Mouse (Mus musculus) forebrain, embryonic 12.5 days (tissue): ENCODE data around the gene Crygd. TPM values are rescaled to one million over a fixed set of nuclear protein-coding genes. Genes with fewer than 3 reads are reported as not detected.
A peak's percentile ranks its signal among the peaks of the same experiment; 100 is the strongest.

ENCODE experiments used
- ATAC-seq: fragments of 200-750 bp; cut with Nextera tagmentation; 2 replicates; pipeline ENCODE4 v1.8.0; 2017; ENCODE audit warnings: moderate TSS enrichment; ENCODE audit not compliant: low FRiP score
- H3K27ac ChIP-seq: fragments of 300-500 bp; sonication (generic); 2 replicates; pipeline ENCODE4 v1.5.1; 2016; ENCODE audit warnings: mild to moderate bottlenecking
- H3K27me3 ChIP-seq: fragments of 300-500 bp; sonication (generic); 2 replicates; pipeline ENCODE4 v1.6.1; 2016; ENCODE audit warnings: mild to moderate bottlenecking
- H3K36me3 ChIP-seq: fragments of 300-500 bp; sonication (generic); replicated peaks from 2 replicates; pipeline ENCODE4 v1.6.1; 2016; ENCODE audit warnings: mild to moderate bottlenecking
- H3K4me1 ChIP-seq: fragments of 300-500 bp; sonication (generic); 2 replicates; pipeline ENCODE4 v1.6.1; 2016
- H3K4me2 ChIP-seq: fragments of 300-500 bp; sonication (generic); 2 replicates; pipeline ENCODE4 v1.6.1; 2016; ENCODE audit warnings: mild to moderate bottlenecking, moderate library complexity
- H3K4me3 ChIP-seq: fragments of 300-500 bp; sonication (generic); replicated peaks from 2 replicates; pipeline ENCODE4 v1.5.1; 2016; ENCODE audit warnings: mild to moderate bottlenecking
- H3K9ac ChIP-seq: fragments of 300-500 bp; sonication (generic); 2 replicates; pipeline ENCODE4 v1.6.1; 2016; ENCODE audit warnings: mild to moderate bottlenecking
- H3K9me3 ChIP-seq: fragments of 300-500 bp; sonication (generic); 2 replicates; pipeline ENCODE4 v1.6.1; 2016
- WGBS: fragments of 180-500 bp; shearing (Covaris S2); methylation state at CpG from one replicate; pipeline ENCODE4 v1.1.7; 2016; 5-methylcytosine and 5-hydroxymethylcytosine counted together
- polyA plus RNA-seq: library from polyadenylated mRNA; unstranded; fragments of >200 nt; fragmentation: Nextera tagmentation; extraction: Ambion mirVana; gene quantifications from 2 replicates; pipeline ENCODE4 v1.2.1, GENCODE M21; 2016

The Crygd gene
- polyA plus RNA-seq = not detected in 2 replicates

- Histone ChIP-seq H3K9ac (no peak within 1 kb of the TSS), H3K4me3 (no peak within 1 kb of the TSS), H3K4me2 (no peak within 1 kb of the TSS), H3K36me3 (no peaks in the 10 kb centered on the region), H3K27ac (no peak within 1 kb of the TSS), H3K4me1 (no peaks in the 10 kb centered on the region), H3K27me3 (no peaks in the 10 kb centered on the region), H3K9me3 (no peaks in the 10 kb centered on the region)
- no peak for ATAC-seq
- 49% methylated on average over 8 of the region's 8 CpGs for WGBS
Measured at GRCm38 (mm10) chr1:65063352-65063751, at the start of gene Crygd. Crygd (minus strand) TSS chr1:65063452.

- no peaks in the 10 kb centered on the region for H3K36me3 ChIP-seq
- H3K9ac ChIP-seq = no peak overlapping the region
- H3K9me3 ChIP-seq = no peaks in the 10 kb centered on the region
- H3K27ac ChIP-seq = no peak overlapping the region
- H3K4me1 ChIP-seq = no peaks in the 10 kb centered on the region
- peak overlapping the region; percentile 10; the same call in 1 of the 2 replicates for H3K4me2 ChIP-seq
- no peak overlapping the region for H3K4me3 ChIP-seq
- no peaks in the 10 kb centered on the region for H3K27me3 ChIP-seq
- ATAC-seq = no peak
- 76% methylated on average over 14 of the region's 14 CpGs for WGBS
Measured at GRCm38 (mm10) chr1:65112807-65113196, 49.5 kb upstream of the Crygd start.

GRCm38 (mm10) chr1:65112031-65112806 lies 49.0 kb upstream of the Crygd start:
- WGBS = 14% methylated on average over 8 of the region's 8 CpGs
- no peaks in the 10 kb centered on the region for H3K9me3 ChIP-seq
- H3K27me3 ChIP-seq = no peaks in the 10 kb centered on the region
- peak overlapping the region; percentile 10; the same call in 1 of the 2 replicates for H3K4me2 ChIP-seq
- H3K36me3 ChIP-seq = no peaks in the 10 kb centered on the region
- H3K4me1 ChIP-seq = no peaks in the 10 kb centered on the region
- no peak overlapping the region for H3K4me3 ChIP-seq
- 0 out of 2 replicates have a peak, but pooled peaks have one; percentile 58 for ATAC-seq
- H3K9ac ChIP-seq = no peak overlapping the region
- no peak overlapping the region for H3K27ac ChIP-seq

- no peak for ATAC-seq
- H3K4me2 ChIP-seq = no peak overlapping the region
- H3K4me1 ChIP-seq = no peaks in the 10 kb centered on the region
- H3K9me3 ChIP-seq = no peaks in the 10 kb centered on the region
- H3K27ac ChIP-seq = no peak overlapping the region
- no peaks in the 10 kb centered on the region for H3K36me3 ChIP-seq
- H3K4me3 ChIP-seq = no peak overlapping the region
- H3K9ac ChIP-seq = no peak overlapping the region
- WGBS = 83% methylated on average over 25 of the region's 25 CpGs
- no peaks in the 10 kb centered on the region for H3K27me3 ChIP-seq
Measured at GRCm38 (mm10) chr1:65109756-65110435, 46.6 kb upstream of the Crygd start.

GRCm38 (mm10) chr1:65109196-65109595 lies 45.9 kb upstream of the Crygd start:
- Histone ChIP-seq H3K9ac (no peak overlapping the region), H3K27me3 (no peaks in the 10 kb centered on the region), H3K27ac (no peak overlapping the region), H3K4me2 (no peak overlapping the region), H3K36me3 (no peaks in the 10 kb centered on the region), H3K4me3 (no peak overlapping the region), H3K4me1 (no peaks in the 10 kb centered on the region), H3K9me3 (no peaks in the 10 kb centered on the region)
- no peak for ATAC-seq
- 95% methylated on average over 8 of the region's 8 CpGs for WGBS

- Histone ChIP-seq H3K9ac (no peak overlapping the region), H3K4me1 (no peaks in the 10 kb centered on the region), H3K27ac (no peak overlapping the region), H3K36me3 (no peaks in the 10 kb centered on the region), H3K4me2 (no peak overlapping the region), H3K27me3 (no peaks in the 10 kb centered on the region), H3K9me3 (no peaks in the 10 kb centered on the region), H3K4me3 (no peak overlapping the region)
- ATAC-seq = no peak
- WGBS = 91% methylated on average over 10 of the region's 10 CpGs
Measured at GRCm38 (mm10) chr1:65107654-65108279, 44.5 kb upstream of the Crygd start.

GRCm38 (mm10) chr1:65103273-65103672 lies 40.0 kb upstream of the Crygd start, which contains the start of gene Cryga:
Cryga (minus strand) TSS chr1:65103373.
- Histone ChIP-seq H3K27me3 (no peaks in the 10 kb centered on the region), H3K9me3 (no peaks in the 10 kb centered on the region), H3K4me3 (no peak within 1 kb of the TSS), H3K9ac (no peak within 1 kb of the TSS), H3K4me1 (no peaks in the 10 kb centered on the region), H3K27ac (no peak within 1 kb of the TSS), H3K4me2 (no peak within 1 kb of the TSS), H3K36me3 (no peaks in the 10 kb centered on the region)
- WGBS = 89% methylated on average over 11 of the region's 11 CpGs
- no peak for ATAC-seq

GRCm38 (mm10) chr1:65096953-65097352 lies 33.7 kb upstream of the Crygd start:
- H3K36me3 ChIP-seq = no peaks in the 10 kb centered on the region
- H3K9ac ChIP-seq = no peak overlapping the region
- no peak overlapping the region for H3K27ac ChIP-seq
- no peaks in the 10 kb centered on the region for H3K4me1 ChIP-seq
- H3K9me3 ChIP-seq = no peaks in the 10 kb centered on the region
- H3K4me2 ChIP-seq = no peak overlapping the region
- no peak overlapping the region for H3K4me3 ChIP-seq
- no peaks in the 10 kb centered on the region for H3K27me3 ChIP-seq
- WGBS = 86% methylated on average over 3 of the region's 3 CpGs
- ATAC-seq = no peak

- H3K4me1 ChIP-seq = no peaks in the 10 kb centered on the region
- no peak overlapping the region for H3K27ac ChIP-seq
- H3K9ac ChIP-seq = no peak overlapping the region
- H3K4me3 ChIP-seq = no peak overlapping the region
- no peaks in the 10 kb centered on the region for H3K36me3 ChIP-seq
- H3K9me3 ChIP-seq = no peaks in the 10 kb centered on the region
- ATAC-seq = no peak
- H3K4me2 ChIP-seq = no peak overlapping the region
- WGBS = 90% methylated on average over 3 of the region's 3 CpGs
- no peaks in the 10 kb centered on the region for H3K27me3 ChIP-seq
Measured at GRCm38 (mm10) chr1:65091566-65091965, 28.3 kb upstream of the Crygd start.

GRCm38 (mm10) chr1:65090370-65090769 lies 27.1 kb upstream of the Crygd start:
- Histone ChIP-seq H3K9me3 (no peaks in the 10 kb centered on the region), H3K4me1 (no peaks in the 10 kb centered on the region), H3K4me2 (no peak overlapping the region), H3K4me3 (no peak overlapping the region), H3K9ac (no peak overlapping the region), H3K27me3 (no peaks in the 10 kb centered on the region), H3K36me3 (no peaks in the 10 kb centered on the region), H3K27ac (no peak overlapping the region)
- ATAC-seq = no peak
- WGBS = 79% methylated on average over 2 of the region's 2 CpGs

- Histone ChIP-seq H3K9me3 (no peaks in the 10 kb centered on the region), H3K4me1 (no peaks in the 10 kb centered on the region), H3K36me3 (no peaks in the 10 kb centered on the region), H3K9ac (no peak overlapping the region), H3K27me3 (no peaks in the 10 kb centered on the region), H3K27ac (no peak overlapping the region), H3K4me2 (no peak overlapping the region), H3K4me3 (no peak overlapping the region)
- ATAC-seq = no peak
- WGBS = 84% methylated on average over 6 of the region's 6 CpGs
Measured at GRCm38 (mm10) chr1:65088567-65089356, 25.5 kb upstream of the Crygd start.

- ATAC-seq = no peak
- no peaks in the 10 kb centered on the region for H3K9me3 ChIP-seq
- no peak within 1 kb of the TSS for H3K27ac ChIP-seq
- H3K9ac ChIP-seq = no peak within 1 kb of the TSS
- H3K4me1 ChIP-seq = peaks cover 5% of the 10 kb centered on the region
- H3K27me3 ChIP-seq = no peaks in the 10 kb centered on the region
- H3K4me2 ChIP-seq = no peak within 1 kb of the TSS
- no peak within 1 kb of the TSS for H3K4me3 ChIP-seq
- H3K36me3 ChIP-seq = no peaks in the 10 kb centered on the region
- 21% methylated on average over 7 of the region's 7 CpGs for WGBS
Measured at GRCm38 (mm10) chr1:65082188-65082587, 18.9 kb upstream of the Crygd start, which contains the start of gene Crygb. Crygb (minus strand) TSS chr1:65082288.
